Mouse (Mus musculus) forebrain, embryonic 16.5 days (tissue): ENCODE measurements at regions not wholly inside any gene's neighbourhood (a gene's known extent, or its start where the extent isn't known, plus 50 kb on each side); places are given as distances from the start of the nearest gene placed in this dataset.

Experiments
- ATAC-seq: fragments of 200-750 bp; cut with Nextera tagmentation; 2 replicates; pipeline ENCODE4 v1.8.0; 2017; ENCODE audit warnings: mild to moderate bottlenecking, moderate library complexity
- H3K27ac ChIP-seq: fragments of 300-500 bp; sonication (generic); 2 replicates; pipeline ENCODE4 v1.5.1; 2014; ENCODE audit warnings: low read length, control low read depth
- H3K27me3 ChIP-seq: fragments of 300-500 bp; sonication (generic); replicated peaks from 2 replicates; pipeline ENCODE4 v1.6.1; 2014; ENCODE audit warnings: low read length; ENCODE audit not compliant: control insufficient read depth, insufficient read depth
- H3K36me3 ChIP-seq: fragments of 300-500 bp; sonication (generic); 2 replicates; pipeline ENCODE4 v1.6.1; 2014; ENCODE audit not compliant: control insufficient read depth, insufficient read depth
- H3K4me1 ChIP-seq: fragments of 300-500 bp; sonication (generic); replicated peaks from 2 replicates; pipeline ENCODE4 v1.6.1; 2014; ENCODE audit warnings: low read length; ENCODE audit not compliant: control insufficient read depth, insufficient read depth
- H3K4me2 ChIP-seq: fragments of 300-500 bp; sonication (generic); 2 replicates; pipeline ENCODE4 v1.6.1; 2014; ENCODE audit warnings: mild to moderate bottlenecking, low read length, control low read depth
- H3K4me3 ChIP-seq: fragments of 300-500 bp; sonication (generic); replicated peaks from 2 replicates; pipeline ENCODE4 v1.5.1; 2014; ENCODE audit warnings: mild to moderate bottlenecking, low read length, control low read depth
- H3K9ac ChIP-seq: fragments of 300-500 bp; sonication (generic); replicated peaks from 2 replicates; pipeline ENCODE4 v1.6.1; 2014; ENCODE audit warnings: low read depth, low read length, control low read depth
- H3K9me3 ChIP-seq: fragments of 300-500 bp; sonication (generic); 2 replicates; pipeline ENCODE4 v1.6.1; 2016; ENCODE audit warnings: low read length; ENCODE audit not compliant: control insufficient read depth
- WGBS: fragments of 180-500 bp; shearing (Covaris S2); extraction: QIAGEN DNeasy Blood & Tissue Kit; methylation state at CpG from one replicate; pipeline ENCODE4 v1.1.7; 2014; 5-methylcytosine and 5-hydroxymethylcytosine counted together

- 77% methylated on average over 3 of the region's 3 CpGs for WGBS
- Histone ChIP-seq H3K4me1 (no peaks in the 10 kb centered on the region), H3K9ac (no peak overlapping the region), H3K27ac (no peak overlapping the region), H3K4me3 (no peak overlapping the region), H3K36me3 (no peaks in the 10 kb centered on the region), H3K4me2 (no peak overlapping the region), H3K27me3 (no peaks in the 10 kb centered on the region), H3K9me3 (no peaks in the 10 kb centered on the region)
- ATAC-seq = no peak
These were observed 59.3 kb upstream of the C1qtnf7 start for GRCm38 (mm10) chr5:43456018-43456417.

- no peak overlapping the region for H3K27ac ChIP-seq
These were observed 57.6 kb upstream of the C1qtnf7 start for GRCm38 (mm10) chr5:43457725-43458124.

GRCm38 (mm10) chr5:43461987-43462715 is 53.2 kb upstream of the C1qtnf7 start:
- Histone ChIP-seq H3K9ac (no peak overlapping the region), H3K4me3 (no peak overlapping the region), H3K4me2 (no peak overlapping the region), H3K9me3 (no peaks in the 10 kb centered on the region), H3K27me3 (no peaks in the 10 kb centered on the region), H3K36me3 (no peaks in the 10 kb centered on the region), H3K4me1 (no peaks in the 10 kb centered on the region), H3K27ac (no peak overlapping the region)
- WGBS = 81% methylated on average over 1 of the region's 1 CpGs
- ATAC-seq = no peak

More at GRCm38 (mm10) chr5:43457725-43458124, 57.6 kb upstream of the C1qtnf7 start:
- H3K9ac ChIP-seq = no peak overlapping the region
- 71% methylated on average over 7 of the region's 7 CpGs for WGBS
- no peaks in the 10 kb centered on the region for H3K36me3 ChIP-seq
- no peaks in the 10 kb centered on the region for H3K4me1 ChIP-seq
- H3K27me3 ChIP-seq = no peaks in the 10 kb centered on the region
- H3K9me3 ChIP-seq = no peaks in the 10 kb centered on the region
- no peak for ATAC-seq
- H3K4me3 ChIP-seq = no peak overlapping the region
- H3K4me2 ChIP-seq = no peak overlapping the region
